Mouse (Mus musculus): ENCODE measurements around the gene Lcat. TPM values are rescaled to one million over a fixed set of nuclear protein-coding genes. Genes with fewer than 3 reads are reported as not detected.
"Not testable (repeated sequence)": the region's sequence is repeated elsewhere in the genome, so short reads cannot be mapped to it uniquely, and the experiment has no call there.

Gene Lcat
- 88.0 and 97.1 TPM in 2 replicates for polyA plus RNA-seq (2015; fragmentation: Nextera tagmentation; extraction: Ambion mirVana)

GRCm38 (mm10) chr8:105943321-105943739 is at the start of gene Lcat:
Gene Lcat, minus strand, starts transcription at chr8:105943382.
- Histone ChIP-seq H3K4me2 (ENCODE audit: low read depth, low read length) (peak within 1 kb of the TSS; percentile 46), H3K4me1 (ENCODE audit: control insufficient read depth, low read depth, low read length) (peaks cover 11% of the 10 kb centered on the region), H3K36me3 (ENCODE audit: control insufficient read depth, insufficient read depth) (peaks cover 21% of the 10 kb centered on the region), H3K27me3 (ENCODE audit: control insufficient read depth, insufficient read depth, low read depth, low read length) (no peaks in the 10 kb centered on the region), H3K9me3 (replicated peaks; ENCODE audit: control insufficient read depth, low read length) (no peaks in the 10 kb centered on the region), H3K9ac (ENCODE audit: low read depth, low read length) (peak within 1 kb of the TSS; percentile 37; the same call in 1 of the 2 replicates), H3K4me3 (ENCODE audit: low read depth, low read length) (peak within 1 kb of the TSS; percentile 50), H3K27ac (ENCODE audit: low read length) (peak within 1 kb of the TSS; percentile 75)
- ATAC-seq (ENCODE audit: low read depth): peak; percentile 76
- 49% methylated on average over 8 of the region's 8 CpGs for WGBS (ENCODE audit: insufficient replicate concordance)

- Histone ChIP-seq H3K9ac (ENCODE audit: low read depth, low read length) (no peak overlapping the region), H3K27ac (ENCODE audit: low read length) (no peak overlapping the region), H3K36me3 (ENCODE audit: control insufficient read depth, insufficient read depth) (no peaks in the 10 kb centered on the region), H3K4me3 (ENCODE audit: low read depth, low read length) (no peak overlapping the region), H3K9me3 (replicated peaks; ENCODE audit: control insufficient read depth, low read length) (no peaks in the 10 kb centered on the region), H3K4me1 (ENCODE audit: control insufficient read depth, low read depth, low read length) (peaks cover 11% of the 10 kb centered on the region), H3K27me3 (ENCODE audit: control insufficient read depth, insufficient read depth, low read depth, low read length) (peaks cover 4% of the 10 kb centered on the region; the same call in 1 of the 2 replicates), H3K4me2 (ENCODE audit: low read depth, low read length) (no peak overlapping the region)
- WGBS (ENCODE audit: insufficient replicate concordance): 41% methylated on average over 5 of the region's 5 CpGs
- ATAC-seq (ENCODE audit: low read depth): no peak
Observed at GRCm38 (mm10) chr8:105992499-105992898, 49.3 kb upstream of the Lcat start.

- 50% methylated on average over 2 of the region's 2 CpGs for WGBS (ENCODE audit: insufficient replicate concordance)
- H3K27ac ChIP-seq (ENCODE audit: low read length): no peak overlapping the region
- no peak overlapping the region for H3K4me2 ChIP-seq (ENCODE audit: low read depth, low read length)
- H3K4me1 ChIP-seq (ENCODE audit: control insufficient read depth, low read depth, low read length): peaks cover 8% of the 10 kb centered on the region
- no peak for ATAC-seq (ENCODE audit: low read depth)
- H3K9ac ChIP-seq (ENCODE audit: low read depth, low read length): no peak overlapping the region
- H3K27me3 ChIP-seq (ENCODE audit: control insufficient read depth, insufficient read depth, low read depth, low read length): peaks cover 4% of the 10 kb centered on the region; the same call in 1 of the 2 replicates
- no peaks in the 10 kb centered on the region for H3K9me3 ChIP-seq (replicated peaks; ENCODE audit: control insufficient read depth, low read length)
- no peaks in the 10 kb centered on the region for H3K36me3 ChIP-seq (ENCODE audit: control insufficient read depth, insufficient read depth)
- H3K4me3 ChIP-seq (ENCODE audit: low read depth, low read length): no peak overlapping the region
Observed at GRCm38 (mm10) chr8:105991546-105991945, 48.4 kb upstream of the Lcat start.

GRCm38 (mm10) chr8:105990856-105991387 is 47.7 kb upstream of the Lcat start, which contains the start of gene Dus2:
Gene Dus2, plus strand, starts transcription at chr8:105991337.
- no peak within 1 kb of the TSS for H3K4me2 ChIP-seq (ENCODE audit: low read depth, low read length)
- no peaks in the 10 kb centered on the region for H3K36me3 ChIP-seq (ENCODE audit: control insufficient read depth, insufficient read depth)
- H3K4me3 ChIP-seq (ENCODE audit: low read depth, low read length): no peak within 1 kb of the TSS
- no peak within 1 kb of the TSS for H3K27ac ChIP-seq (ENCODE audit: low read length)
- ATAC-seq (ENCODE audit: low read depth): peak; percentile 46; the same call in 1 of the 2 replicates
- H3K9ac ChIP-seq (ENCODE audit: low read depth, low read length): no peak within 1 kb of the TSS
- no peaks in the 10 kb centered on the region for H3K9me3 ChIP-seq (replicated peaks; ENCODE audit: control insufficient read depth, low read length)
- peaks cover 4% of the 10 kb centered on the region; the same call in 1 of the 2 replicates for H3K27me3 ChIP-seq (ENCODE audit: control insufficient read depth, insufficient read depth, low read depth, low read length)
- WGBS (ENCODE audit: insufficient replicate concordance): 10% methylated on average over 15 of the region's 15 CpGs
- H3K4me1 ChIP-seq (ENCODE audit: control insufficient read depth, low read depth, low read length): peaks cover 7% of the 10 kb centered on the region

- no peak for ATAC-seq (ENCODE audit: low read depth)
Observed at GRCm38 (mm10) chr8:105988546-105988945, 45.4 kb upstream of the Lcat start.

GRCm38 (mm10) chr8:105983406-105983805 is 40.2 kb upstream of the Lcat start:
- not testable (repeated sequence) for H3K36me3 ChIP-seq (ENCODE audit: control insufficient read depth, insufficient read depth); H3K27ac ChIP-seq (ENCODE audit: low read length); H3K27me3 ChIP-seq (ENCODE audit: control insufficient read depth, insufficient read depth, low read depth, low read length); H3K4me3 ChIP-seq (ENCODE audit: low read depth, low read length); H3K9ac ChIP-seq (ENCODE audit: low read depth, low read length); H3K4me1 ChIP-seq (ENCODE audit: control insufficient read depth, low read depth, low read length); H3K4me2 ChIP-seq (ENCODE audit: low read depth, low read length); ATAC-seq (ENCODE audit: low read depth); H3K9me3 ChIP-seq (replicated peaks; ENCODE audit: control insufficient read depth, low read length)
- WGBS (ENCODE audit: insufficient replicate concordance): 42% methylated on average over 8 of the region's 11 CpGs

More at GRCm38 (mm10) chr8:105988546-105988945, 45.4 kb upstream of the Lcat start:
- Histone ChIP-seq H3K9ac (ENCODE audit: low read depth, low read length) (no peak overlapping the region), H3K4me2 (ENCODE audit: low read depth, low read length) (no peak overlapping the region), H3K36me3 (ENCODE audit: control insufficient read depth, insufficient read depth) (no peaks in the 10 kb centered on the region), H3K4me3 (ENCODE audit: low read depth, low read length) (no peak overlapping the region), H3K27me3 (ENCODE audit: control insufficient read depth, insufficient read depth, low read depth, low read length) (peaks cover 4% of the 10 kb centered on the region; the same call in 1 of the 2 replicates), H3K4me1 (ENCODE audit: control insufficient read depth, low read depth, low read length) (peaks cover 7% of the 10 kb centered on the region), H3K9me3 (replicated peaks; ENCODE audit: control insufficient read depth, low read length) (no peaks in the 10 kb centered on the region), H3K27ac (ENCODE audit: low read length) (no peak overlapping the region)
- WGBS (ENCODE audit: insufficient replicate concordance): 70% methylated on average over 11 of the region's 11 CpGs

GRCm38 (mm10) chr8:105981146-105981545 is 38.0 kb upstream of the Lcat start:
- Histone ChIP-seq H3K4me1 (ENCODE audit: control insufficient read depth, low read depth, low read length) (no peaks in the 10 kb centered on the region), H3K36me3 (ENCODE audit: control insufficient read depth, insufficient read depth) (no peaks in the 10 kb centered on the region), H3K4me3 (ENCODE audit: low read depth, low read length) (no peak overlapping the region), H3K4me2 (ENCODE audit: low read depth, low read length) (no peak overlapping the region), H3K27me3 (ENCODE audit: control insufficient read depth, insufficient read depth, low read depth, low read length) (no peaks in the 10 kb centered on the region), H3K9ac (ENCODE audit: low read depth, low read length) (no peak overlapping the region), H3K9me3 (replicated peaks; ENCODE audit: control insufficient read depth, low read length) (no peaks in the 10 kb centered on the region), H3K27ac (ENCODE audit: low read length) (no peak overlapping the region)
- 73% methylated on average over 1 of the region's 1 CpGs for WGBS (ENCODE audit: insufficient replicate concordance)
- no peak for ATAC-seq (ENCODE audit: low read depth)

- WGBS (ENCODE audit: insufficient replicate concordance): 89% methylated on average over 15 of the region's 15 CpGs
- ATAC-seq (ENCODE audit: low read depth): no peak
- Histone ChIP-seq H3K36me3 (ENCODE audit: control insufficient read depth, insufficient read depth) (no peaks in the 10 kb centered on the region), H3K4me3 (ENCODE audit: low read depth, low read length) (no peak within 1 kb of the TSS), H3K9ac (ENCODE audit: low read depth, low read length) (no peak within 1 kb of the TSS), H3K27ac (ENCODE audit: low read length) (no peak within 1 kb of the TSS), H3K27me3 (ENCODE audit: control insufficient read depth, insufficient read depth, low read depth, low read length) (no peaks in the 10 kb centered on the region), H3K9me3 (replicated peaks; ENCODE audit: control insufficient read depth, low read length) (no peaks in the 10 kb centered on the region), H3K4me1 (ENCODE audit: control insufficient read depth, low read depth, low read length) (no peaks in the 10 kb centered on the region), H3K4me2 (ENCODE audit: low read depth, low read length) (no peak within 1 kb of the TSS)
Observed at GRCm38 (mm10) chr8:105979325-105979724, 36.1 kb upstream of the Lcat start, which contains the start of gene Dpep3. Gene Dpep3, minus strand, starts transcription at chr8:105979429.

GRCm38 (mm10) chr8:105975363-105975762 is 32.2 kb upstream of the Lcat start:
- Histone ChIP-seq H3K9me3 (replicated peaks; ENCODE audit: control insufficient read depth, low read length) (no peaks in the 10 kb centered on the region), H3K4me2 (ENCODE audit: low read depth, low read length) (no peak overlapping the region), H3K4me1 (ENCODE audit: control insufficient read depth, low read depth, low read length) (no peaks in the 10 kb centered on the region), H3K27me3 (ENCODE audit: control insufficient read depth, insufficient read depth, low read depth, low read length) (no peaks in the 10 kb centered on the region), H3K4me3 (ENCODE audit: low read depth, low read length) (no peak overlapping the region), H3K27ac (ENCODE audit: low read length) (no peak overlapping the region), H3K9ac (ENCODE audit: low read depth, low read length) (no peak overlapping the region), H3K36me3 (ENCODE audit: control insufficient read depth, insufficient read depth) (no peaks in the 10 kb centered on the region)
- WGBS (ENCODE audit: insufficient replicate concordance): 68% methylated on average over 7 of the region's 7 CpGs
- ATAC-seq (ENCODE audit: low read depth): no peak

Data from liver, embryonic 16.5 days (tissue).